Mouse (Mus musculus): Measurements from ENCODE around the gene Gm17727.
"Not testable (repeated sequence)": the region's sequence is repeated elsewhere in the genome, so short reads cannot be mapped to it uniquely, and the experiment has no call there.

Gene Gm17727

GRCm38 (mm10) chr9:35778009-35778408 is at the start of gene Gm17727:
Gene Gm17727 (minus strand): TSS chr9:35778109.
- DNase-seq: no peak

- DNase-seq: not testable (repeated sequence)
These were observed 40.0 kb upstream of the Gm17727 start for GRCm38 (mm10) chr9:35817881-35818280.

GRCm38 (mm10) chr9:35798146-35798545 is 20.2 kb upstream of the Gm17727 start:
- no peak for DNase-seq

- no peak for DNase-seq
These were observed 12.1 kb upstream of the Gm17727 start, which contains the start of the genes Gm27235 and D730048I06Rik for GRCm38 (mm10) chr9:35790001-35790400. Gene Gm27235 (minus strand): TSS chr9:35790101. Gene D730048I06Rik (minus strand): TSS chr9:35790112.

GRCm38 (mm10) chr9:35756843-35757242 is 21.1 kb downstream of the Gm17727 start:
- no peak for DNase-seq

GRCm38 (mm10) chr9:35740749-35741148 is 37.2 kb downstream of the Gm17727 start, which contains the start of gene Gm17677:
Gene Gm17677 (plus strand): TSS chr9:35741049.
- no peak for DNase-seq
